Mouse (Mus musculus) intestine, embryonic 15.5 days (tissue): ENCODE data around the gene Zbtb9. TPM values are rescaled to one million over a fixed set of nuclear protein-coding genes. Genes with fewer than 3 reads are reported as not detected.

Experiments
- ATAC-seq: fragments of 200-750 bp; cut with Nextera tagmentation; 2 replicates; pipeline ENCODE4 v1.8.0; 2017; ENCODE audit warnings: moderate TSS enrichment, moderate library complexity
- H3K27ac ChIP-seq: fragments of 300-500 bp; sonication (generic); 2 replicates; pipeline ENCODE4 v1.5.1; 2015; ENCODE audit warnings: mild to moderate bottlenecking, inconsistent platforms
- H3K27me3 ChIP-seq: fragments of 300-500 bp; sonication (generic); replicated peaks from 2 replicates; pipeline ENCODE4 v1.6.1; 2015; ENCODE audit warnings: inconsistent platforms
- H3K36me3 ChIP-seq: fragments of 300-500 bp; sonication (generic); 2 replicates; pipeline ENCODE4 v1.6.1; 2015; ENCODE audit warnings: inconsistent platforms
- H3K4me1 ChIP-seq: fragments of 300-500 bp; sonication (generic); replicated peaks from 2 replicates; pipeline ENCODE4 v1.6.1; 2015; ENCODE audit warnings: inconsistent platforms
- H3K4me2 ChIP-seq: fragments of 300-500 bp; sonication (generic); replicated peaks from 2 replicates; pipeline ENCODE4 v1.6.1; 2015; ENCODE audit warnings: mild to moderate bottlenecking, inconsistent platforms
- H3K4me3 ChIP-seq: fragments of 300-500 bp; sonication (generic); replicated peaks from 2 replicates; pipeline ENCODE4 v1.5.1; 2015; ENCODE audit warnings: inconsistent platforms
- H3K9ac ChIP-seq: fragments of 300-500 bp; sonication (generic); 2 replicates; pipeline ENCODE4 v1.6.1; 2015; ENCODE audit warnings: inconsistent platforms
- H3K9me3 ChIP-seq: fragments of 300-500 bp; sonication (generic); 2 replicates; pipeline ENCODE4 v1.6.1; 2016; ENCODE audit warnings: inconsistent platforms
- WGBS: fragments of 180-500 bp; shearing (Covaris S2); methylation state at CpG from one replicate; pipeline ENCODE4 v1.1.7; 2015; 5-methylcytosine and 5-hydroxymethylcytosine counted together
- polyA plus RNA-seq: library from polyadenylated mRNA; unstranded; fragments of >200 nt; fragmentation: Nextera tagmentation; extraction: Ambion mirVana; gene quantifications from 2 replicates; pipeline ENCODE4 v1.2.1, GENCODE M21; 2015

The Zbtb9 gene
- polyA plus RNA-seq, 1 experiment from 2014 or later, result 14.0 TPM

DNA sequence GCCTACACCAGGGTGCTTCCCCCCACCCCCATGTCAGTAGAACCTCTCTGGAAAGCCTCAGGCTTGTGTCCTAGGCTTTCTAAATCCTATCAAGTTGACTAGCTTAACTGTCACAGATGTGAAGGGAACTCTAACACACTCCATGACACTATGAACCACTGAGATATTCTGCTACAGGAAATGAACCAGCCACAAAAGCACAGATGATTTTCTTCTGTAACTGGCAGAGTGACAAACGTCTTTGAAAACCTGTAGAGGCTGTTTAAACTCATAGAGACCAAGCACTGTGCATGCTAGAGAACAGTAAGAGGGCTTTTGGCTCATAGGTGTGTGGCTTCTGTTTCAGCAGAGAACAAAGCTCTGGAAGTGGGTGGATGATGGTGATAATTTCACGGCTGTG is 8.1 kb downstream of the Zbtb9 start:
- Histone ChIP-seq H3K27ac (no peak overlapping the region), H3K27me3 (no peaks in the 10 kb centered on the region), H3K9ac (no peak overlapping the region), H3K4me3 (no peak overlapping the region), H3K36me3 (peaks cover 10% of the 10 kb centered on the region; the same call in 1 of the 2 replicates), H3K4me2 (no peak overlapping the region), H3K9me3 (no peaks in the 10 kb centered on the region), H3K4me1 (0 out of 2 replicates have a peak, but pooled peaks cover 3% of the 10 kb centered on the region)
- WGBS, result 62% methylated on average over 2 of the region's 2 CpGs
- no peak for ATAC-seq

DNA sequence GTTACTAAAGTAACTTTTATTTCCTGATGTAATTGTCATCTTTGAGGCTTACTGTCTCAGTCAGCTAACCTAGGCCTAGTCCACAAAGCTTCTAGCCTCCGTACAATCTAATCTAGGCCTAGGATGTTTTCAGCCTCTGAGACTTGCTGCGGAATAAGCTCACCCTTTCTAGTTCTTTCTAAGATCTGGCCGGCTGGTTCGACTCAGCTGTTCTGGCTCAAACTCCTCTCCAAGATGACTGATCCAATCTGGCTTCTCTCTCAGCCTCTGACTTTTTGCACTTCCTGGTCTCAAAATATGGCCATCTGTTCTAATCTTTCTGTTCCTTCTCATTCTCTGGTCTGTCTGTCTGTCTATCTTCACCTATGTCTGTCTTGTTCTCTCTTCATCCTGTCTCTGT is 10.4 kb downstream of the Zbtb9 start:
- Histone ChIP-seq H3K9me3 (no peaks in the 10 kb centered on the region), H3K27ac (no peak overlapping the region), H3K4me3 (no peak overlapping the region), H3K4me2 (no peak overlapping the region), H3K9ac (no peak overlapping the region), H3K4me1 (no peaks in the 10 kb centered on the region), H3K27me3 (no peaks in the 10 kb centered on the region), H3K36me3 (no peaks in the 10 kb centered on the region)
- ATAC-seq, result no peak
- 86% methylated on average over 4 of the region's 4 CpGs for WGBS

DNA sequence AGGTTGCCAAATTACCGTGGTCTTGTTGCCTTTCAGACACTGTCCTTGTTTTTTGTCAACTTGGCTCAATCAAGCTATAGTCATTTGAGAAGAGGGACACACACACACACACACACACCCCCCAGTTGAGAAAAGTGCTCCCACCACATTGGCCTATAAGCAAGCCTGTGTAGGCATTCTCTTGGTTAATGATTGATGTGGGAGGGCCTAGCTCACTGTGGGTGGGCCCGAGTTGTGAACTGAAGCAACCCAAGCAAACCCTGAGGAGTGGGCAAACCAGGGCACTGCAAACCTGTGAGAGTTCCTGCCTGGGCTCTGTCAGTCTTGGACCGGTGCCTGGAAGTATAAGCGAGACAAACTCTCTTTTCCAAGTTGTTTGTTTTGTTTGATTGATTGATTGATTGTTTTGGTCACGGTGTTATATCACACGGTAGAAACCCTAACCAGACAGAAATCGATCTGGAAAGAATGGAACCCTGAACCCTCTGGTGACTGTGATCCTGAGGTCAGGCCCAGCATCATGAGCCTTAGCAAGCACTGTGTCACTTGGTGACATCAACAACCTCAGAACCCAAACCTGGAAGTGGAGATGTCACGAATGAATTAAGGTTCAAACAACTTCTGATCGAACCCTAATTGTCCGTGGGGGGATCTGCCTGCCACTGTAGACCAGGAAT is 12.7 kb downstream of the Zbtb9 start:
- no peak overlapping the region for H3K27ac ChIP-seq
- no peak overlapping the region for H3K4me2 ChIP-seq
- ATAC-seq, result peak; percentile 47; the same call in 1 of the 2 replicates
- no peaks in the 10 kb centered on the region; the same call in 1 of the 2 replicates for H3K4me1 ChIP-seq
- WGBS, result 66% methylated on average over 10 of the region's 10 CpGs
- H3K4me3 ChIP-seq, result no peak overlapping the region
- H3K9ac ChIP-seq, result no peak overlapping the region
- H3K36me3 ChIP-seq, result no peaks in the 10 kb centered on the region
- no peaks in the 10 kb centered on the region for H3K27me3 ChIP-seq
- no peaks in the 10 kb centered on the region for H3K9me3 ChIP-seq

DNA sequence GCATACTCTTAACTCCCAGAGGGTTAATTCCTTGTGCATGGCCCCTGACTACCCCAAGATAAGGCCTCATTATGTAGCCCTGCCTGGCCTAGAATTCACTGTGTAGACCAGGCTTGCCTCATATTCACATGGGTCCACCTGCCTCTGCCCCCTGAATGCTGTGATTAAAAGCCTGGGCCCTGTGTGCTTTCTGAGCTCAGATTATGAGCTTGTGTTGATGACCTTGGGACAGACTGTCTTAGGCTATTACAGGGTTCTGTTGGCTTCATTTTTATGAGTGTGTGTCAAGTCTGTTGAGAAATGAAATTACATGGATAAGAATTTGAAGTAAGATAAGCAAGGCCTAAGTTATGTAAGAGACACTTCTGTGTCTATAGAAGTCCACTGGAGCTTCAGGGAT is 17.6 kb downstream of the Zbtb9 start:
- no peaks in the 10 kb centered on the region for H3K9me3 ChIP-seq
- peak overlapping the region; percentile 56; the same call in 1 of the 2 replicates for H3K27ac ChIP-seq
- peak; percentile 55; the same call in 1 of the 2 replicates for ATAC-seq
- H3K4me3 ChIP-seq, result no peak overlapping the region
- peaks cover 3% of the 10 kb centered on the region; the same call in 1 of the 2 replicates for H3K4me1 ChIP-seq
- no peaks in the 10 kb centered on the region for H3K27me3 ChIP-seq
- no peaks in the 10 kb centered on the region for H3K36me3 ChIP-seq
- H3K9ac ChIP-seq, result no peak overlapping the region
- no peak overlapping the region for H3K4me2 ChIP-seq

DNA sequence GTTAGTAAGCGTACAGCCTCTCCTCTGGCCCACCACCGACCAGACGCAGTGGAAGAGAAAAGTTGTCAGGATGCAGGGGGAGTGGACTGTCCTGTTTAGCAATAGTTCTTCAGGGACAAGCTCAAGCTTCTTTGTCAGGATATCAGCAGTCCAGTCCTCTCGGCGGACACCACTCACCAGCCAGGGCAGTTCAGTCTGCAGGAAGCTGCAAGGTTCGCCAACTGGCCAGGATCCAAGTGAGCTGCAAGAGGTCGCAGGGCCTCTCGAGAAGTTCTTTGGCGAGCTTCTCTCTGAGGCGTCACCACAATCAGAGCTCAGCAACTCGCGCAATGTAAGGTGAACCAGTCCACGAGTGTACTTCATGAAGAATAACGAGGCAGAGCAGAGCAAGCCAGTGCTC is 21.4 kb downstream of the Zbtb9 start:
- H3K4me2 ChIP-seq, result no peak overlapping the region
- ATAC-seq, result no peak

DNA sequence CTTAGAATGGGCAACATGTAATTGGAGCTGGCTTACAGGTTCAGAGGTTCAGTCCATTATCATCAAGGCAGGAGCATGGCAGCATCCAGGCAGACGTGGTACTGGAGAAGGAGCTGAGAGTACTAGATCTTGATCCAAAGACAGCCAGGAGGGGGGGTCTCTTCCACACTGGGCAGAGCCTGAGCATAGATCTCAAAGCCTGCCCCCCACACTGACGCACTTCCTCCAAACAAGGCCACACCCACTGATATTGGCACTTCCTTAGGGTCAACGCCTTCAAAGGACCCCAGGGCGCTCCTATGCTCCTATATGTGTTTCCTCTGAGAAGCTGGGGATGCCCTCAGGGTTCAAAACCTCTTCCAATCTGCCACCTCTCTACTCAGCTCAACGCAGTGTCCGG is 22.0 kb downstream of the Zbtb9 start:
- Histone ChIP-seq H3K9me3 (no peaks in the 10 kb centered on the region), H3K4me2 (no peak overlapping the region), H3K4me3 (no peak overlapping the region), H3K27ac (no peak overlapping the region), H3K27me3 (no peaks in the 10 kb centered on the region), H3K4me1 (peaks cover 3% of the 10 kb centered on the region; the same call in 1 of the 2 replicates), H3K9ac (no peak overlapping the region), H3K36me3 (no peaks in the 10 kb centered on the region)
- no peak for ATAC-seq
- 81% methylated on average over 6 of the region's 6 CpGs for whole genome bisulfite sequencing

More for the DNA sequence above, 21.4 kb downstream of the Zbtb9 start:
- no peaks in the 10 kb centered on the region for H3K9me3 ChIP-seq
- no peaks in the 10 kb centered on the region for H3K27me3 ChIP-seq
- 70% methylated on average over 14 of the region's 14 CpGs for WGBS
- 0 out of 2 replicates have a peak overlapping the region, but pooled peaks have one; percentile 23 for H3K27ac ChIP-seq
- peaks cover 3% of the 10 kb centered on the region; the same call in 1 of the 2 replicates for H3K4me1 ChIP-seq
- H3K4me3 ChIP-seq, result no peak overlapping the region
- H3K9ac ChIP-seq, result no peak overlapping the region
- H3K36me3 ChIP-seq, result no peaks in the 10 kb centered on the region

DNA sequence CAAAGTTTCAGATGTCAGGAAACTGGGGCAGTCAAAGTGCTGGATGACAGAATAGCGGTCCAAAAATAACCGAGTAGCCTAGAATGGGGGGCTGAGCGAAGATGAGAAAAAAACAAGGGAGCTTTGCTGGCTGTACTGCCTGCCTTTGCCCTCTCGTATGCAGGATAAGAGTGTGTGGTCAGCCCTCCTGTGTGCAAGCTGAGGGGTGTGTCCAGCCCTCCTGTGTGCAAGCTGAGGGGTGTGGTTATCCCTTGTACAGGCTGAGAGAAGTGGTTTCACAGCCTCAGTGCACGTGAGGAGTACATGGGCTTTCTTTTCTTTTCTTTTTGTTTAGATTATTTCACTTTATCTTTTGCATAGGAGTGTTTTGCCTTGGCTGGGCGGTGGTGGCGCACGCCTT is 22.6 kb downstream of the Zbtb9 start:
- H3K9me3 ChIP-seq, result no peaks in the 10 kb centered on the region
- H3K9ac ChIP-seq, result no peak overlapping the region
- H3K4me3 ChIP-seq, result no peak overlapping the region
- WGBS, result 70% methylated on average over 8 of the region's 8 CpGs
- H3K4me1 ChIP-seq, result 0 out of 2 replicates have a peak, but pooled peaks cover 3% of the 10 kb centered on the region
- no peaks in the 10 kb centered on the region for H3K27me3 ChIP-seq
- no peak overlapping the region for H3K4me2 ChIP-seq
- peak; percentile 48; the same call in 1 of the 2 replicates for ATAC-seq
- H3K36me3 ChIP-seq, result no peaks in the 10 kb centered on the region
- H3K27ac ChIP-seq, result no peak overlapping the region

DNA sequence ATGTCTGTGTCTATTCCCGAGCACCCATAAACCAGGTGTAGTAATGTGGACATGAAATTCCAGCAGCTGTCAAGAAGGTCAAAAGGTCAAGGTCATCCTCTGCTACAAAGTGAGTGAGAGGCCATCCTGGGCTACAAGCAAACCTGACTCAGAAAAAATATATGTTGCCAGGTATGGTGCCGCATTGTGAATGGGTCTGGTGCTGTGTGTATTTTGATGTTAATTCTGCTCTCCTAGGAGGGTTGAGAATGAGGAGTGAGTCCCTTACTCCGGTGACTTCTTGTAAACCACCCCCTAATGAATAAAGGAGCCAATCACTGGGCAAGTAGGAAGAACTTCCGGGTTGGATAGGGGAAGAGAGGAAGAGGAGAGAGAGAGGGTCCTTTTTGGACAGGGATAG is 24.7 kb downstream of the Zbtb9 start:
- Histone ChIP-seq H3K36me3 (no peaks in the 10 kb centered on the region), H3K27ac (no peak overlapping the region), H3K9ac (no peak overlapping the region), H3K4me1 (0 out of 2 replicates have a peak, but pooled peaks cover 3% of the 10 kb centered on the region), H3K4me2 (no peak overlapping the region), H3K4me3 (no peak overlapping the region), H3K9me3 (no peaks in the 10 kb centered on the region), H3K27me3 (no peaks in the 10 kb centered on the region)
- no peak for ATAC-seq
- whole genome bisulfite sequencing, result 77% methylated on average over 4 of the region's 4 CpGs

DNA sequence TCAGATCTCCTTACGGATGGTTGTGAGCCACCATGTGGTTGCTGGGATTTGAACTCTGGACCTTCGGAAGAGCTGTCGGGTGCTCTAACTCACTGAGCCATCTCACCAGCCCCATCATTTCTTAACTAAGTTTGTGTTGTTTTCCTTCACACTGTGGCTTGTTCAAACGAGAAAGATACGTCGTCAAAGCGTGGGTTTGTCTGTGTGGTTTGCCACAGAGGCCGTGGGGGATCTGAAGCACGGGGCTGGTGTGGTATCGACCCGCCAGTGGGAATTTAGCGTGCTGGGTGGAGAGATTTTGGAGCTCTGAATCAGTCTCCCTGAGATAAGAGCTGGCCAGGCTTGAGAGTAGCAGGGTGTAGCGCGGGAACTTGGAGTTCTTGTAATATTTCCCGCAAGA is 25.3 kb downstream of the Zbtb9 start:
- no peak for ATAC-seq
- no peak overlapping the region for H3K4me2 ChIP-seq
- H3K4me3 ChIP-seq, result no peak overlapping the region
- H3K36me3 ChIP-seq, result no peaks in the 10 kb centered on the region
- H3K9me3 ChIP-seq, result no peaks in the 10 kb centered on the region
- H3K27me3 ChIP-seq, result no peaks in the 10 kb centered on the region
- no peak overlapping the region for H3K27ac ChIP-seq
- 0 out of 2 replicates have a peak, but pooled peaks cover 3% of the 10 kb centered on the region for H3K4me1 ChIP-seq
- WGBS, result 81% methylated on average over 15 of the region's 15 CpGs
- H3K9ac ChIP-seq, result no peak overlapping the region

DNA sequence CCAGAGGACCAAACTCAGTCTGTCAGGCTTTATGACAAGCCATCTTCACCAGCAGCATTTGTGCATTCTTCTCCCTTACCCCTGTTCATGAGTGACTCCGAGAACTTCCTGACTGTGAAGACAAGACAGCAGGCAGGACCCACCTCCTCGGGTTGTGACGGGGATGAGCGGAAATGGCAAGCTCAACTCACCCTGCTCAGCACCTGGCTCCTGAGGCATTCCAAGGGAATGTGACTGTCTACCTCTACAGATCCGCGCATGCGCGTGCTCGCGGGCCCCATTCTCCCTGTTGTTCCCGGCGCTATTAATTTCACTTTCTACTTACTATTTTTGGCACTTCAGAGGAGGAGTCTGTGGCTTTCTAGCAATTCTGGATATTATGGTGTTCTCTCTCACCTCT is 27.0 kb downstream of the Zbtb9 start:
- Histone ChIP-seq H3K36me3 (no peaks in the 10 kb centered on the region), H3K4me3 (no peak overlapping the region), H3K4me1 (no peaks in the 10 kb centered on the region), H3K27ac (no peak overlapping the region), H3K9ac (no peak overlapping the region), H3K27me3 (no peaks in the 10 kb centered on the region), H3K9me3 (no peaks in the 10 kb centered on the region), H3K4me2 (0 out of 2 replicates have a peak overlapping the region, but pooled peaks have one; percentile 11)
- WGBS, result 75% methylated on average over 12 of the region's 12 CpGs
- ATAC-seq, result no peak

DNA sequence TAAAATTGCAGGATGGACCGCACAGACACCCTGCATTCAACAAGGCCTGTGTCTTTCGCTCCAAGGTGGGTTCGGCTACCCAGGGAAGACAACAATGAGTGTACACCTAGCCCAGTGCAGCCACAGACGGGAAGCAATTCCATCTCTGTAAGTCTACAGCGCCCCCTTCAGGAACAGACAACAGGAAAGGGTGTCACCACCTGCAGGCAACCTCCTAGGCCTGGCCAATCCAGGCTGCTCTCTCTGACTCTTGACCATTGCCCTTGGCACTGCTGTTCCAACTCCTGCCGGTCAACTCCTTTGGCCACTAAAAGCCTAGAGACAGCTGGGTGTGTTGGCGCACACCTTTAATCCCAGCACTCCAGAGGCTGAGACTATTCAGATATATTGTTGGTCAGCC is 28.2 kb downstream of the Zbtb9 start:
- no peaks in the 10 kb centered on the region for H3K27me3 ChIP-seq
- H3K4me3 ChIP-seq, result no peak overlapping the region
- ATAC-seq, result no peak
- no peaks in the 10 kb centered on the region for H3K36me3 ChIP-seq
- WGBS, result 75% methylated on average over 7 of the region's 7 CpGs
- no peak overlapping the region for H3K4me2 ChIP-seq
- H3K9me3 ChIP-seq, result no peaks in the 10 kb centered on the region
- H3K9ac ChIP-seq, result no peak overlapping the region
- no peak overlapping the region for H3K27ac ChIP-seq
- no peaks in the 10 kb centered on the region for H3K4me1 ChIP-seq

DNA sequence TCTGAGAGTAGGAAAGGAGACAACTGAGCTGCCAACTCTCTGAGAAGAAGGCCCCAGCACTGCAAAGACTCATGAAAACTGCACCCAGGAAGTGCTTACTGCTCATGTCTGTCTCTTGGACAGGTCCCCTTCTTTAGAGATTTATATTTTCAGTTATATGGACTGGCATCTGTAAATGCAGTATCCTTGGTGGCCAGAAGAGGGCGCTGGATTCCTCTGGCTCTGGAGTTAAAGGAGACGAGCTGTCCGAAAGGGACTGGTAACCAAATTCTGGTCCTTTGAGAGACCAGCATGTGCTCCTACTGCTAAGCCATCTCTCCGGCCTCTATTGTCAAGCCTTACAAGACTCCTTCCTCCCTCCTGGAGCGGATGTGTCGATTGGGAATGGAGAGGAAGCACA is 28.9 kb downstream of the Zbtb9 start:
- no peaks in the 10 kb centered on the region for H3K27me3 ChIP-seq
- no peak overlapping the region for H3K4me3 ChIP-seq
- no peaks in the 10 kb centered on the region for H3K36me3 ChIP-seq
- 46% methylated on average over 6 of the region's 6 CpGs for WGBS
- H3K4me2 ChIP-seq, result no peak overlapping the region
- H3K9me3 ChIP-seq, result no peaks in the 10 kb centered on the region
- no peaks in the 10 kb centered on the region for H3K4me1 ChIP-seq
- no peak overlapping the region for H3K27ac ChIP-seq
- no peak for ATAC-seq
- no peak overlapping the region for H3K9ac ChIP-seq

DNA sequence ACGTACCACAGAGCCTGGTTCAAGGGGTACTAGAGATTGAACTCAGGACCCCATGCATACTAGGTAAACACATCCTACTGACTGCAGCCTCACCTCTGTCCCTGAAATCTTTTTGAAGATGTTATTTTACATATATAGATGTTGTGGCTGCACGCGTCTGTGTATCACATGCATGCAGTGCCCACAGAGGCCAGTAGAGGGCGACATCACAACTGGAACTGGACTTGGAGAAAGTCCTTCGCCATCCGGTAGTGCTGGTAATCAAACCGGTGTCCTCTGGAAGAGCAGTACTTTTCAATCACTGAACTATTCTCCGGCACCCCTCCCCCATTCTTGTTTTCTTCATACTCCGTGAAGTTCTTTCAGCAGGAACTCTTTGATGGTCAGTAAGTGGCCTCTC is 31.5 kb downstream of the Zbtb9 start:
- WGBS, result 34% methylated on average over 9 of the region's 9 CpGs
- Histone ChIP-seq H3K27ac (no peak overlapping the region), H3K4me3 (no peak overlapping the region), H3K9me3 (no peaks in the 10 kb centered on the region), H3K27me3 (no peaks in the 10 kb centered on the region), H3K9ac (no peak overlapping the region), H3K4me2 (no peak overlapping the region), H3K4me1 (no peaks in the 10 kb centered on the region), H3K36me3 (no peaks in the 10 kb centered on the region)
- ATAC-seq, result no peak
